Mouse (Mus musculus): Measurements from ENCODE around the gene 2310011J03Rik. TPM values are rescaled to one million over a fixed set of nuclear protein-coding genes. Genes with fewer than 3 reads are reported as not detected.
A peak's percentile ranks its signal among the peaks of the same experiment; 100 is the strongest.

The 2310011J03Rik gene
- polyA plus RNA-seq, 1 experiment from 2014 or later: 50.5 TPM

DNA sequence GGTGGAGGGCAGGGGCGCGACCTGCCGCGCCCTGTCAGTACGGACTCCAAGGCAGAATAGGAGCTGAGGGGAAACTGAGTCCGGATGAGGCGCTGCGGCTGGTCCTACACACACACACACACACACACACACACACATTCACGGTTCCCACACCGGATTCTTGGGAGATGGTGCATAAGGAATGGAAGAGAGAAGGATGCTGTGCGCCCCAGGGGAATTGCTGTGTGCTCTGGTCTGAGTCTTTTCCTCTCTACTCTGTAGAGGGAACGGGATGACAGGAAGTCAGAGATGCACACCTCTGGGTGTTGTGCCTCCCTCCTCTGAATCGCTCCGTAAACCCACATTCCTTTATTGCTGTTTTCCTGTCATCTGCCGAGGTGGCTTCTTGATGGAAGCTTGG, 21.0 kb downstream of the 2310011J03Rik start:
- Histone ChIP-seq H3K4me3 (replicated peaks) (peak overlapping the region; percentile 42), H3K27ac (no peak overlapping the region), H3K4me2 (peak overlapping the region; percentile 56), H3K36me3 (peaks cover 8% of the 10 kb centered on the region), H3K4me1 (replicated peaks) (peaks cover 31% of the 10 kb centered on the region), H3K27me3 (peaks cover 75% of the 10 kb centered on the region), H3K9me3 (no peaks in the 10 kb centered on the region), H3K9ac (replicated peaks) (peak overlapping the region; percentile 61)
- ATAC-seq (ENCODE audit: insufficient number of reproducible peaks, insufficient read depth, low FRiP score, low TSS enrichment, low read depth): no peak
- WGBS: 9% methylated on average over 15 of the region's 15 CpGs

DNA sequence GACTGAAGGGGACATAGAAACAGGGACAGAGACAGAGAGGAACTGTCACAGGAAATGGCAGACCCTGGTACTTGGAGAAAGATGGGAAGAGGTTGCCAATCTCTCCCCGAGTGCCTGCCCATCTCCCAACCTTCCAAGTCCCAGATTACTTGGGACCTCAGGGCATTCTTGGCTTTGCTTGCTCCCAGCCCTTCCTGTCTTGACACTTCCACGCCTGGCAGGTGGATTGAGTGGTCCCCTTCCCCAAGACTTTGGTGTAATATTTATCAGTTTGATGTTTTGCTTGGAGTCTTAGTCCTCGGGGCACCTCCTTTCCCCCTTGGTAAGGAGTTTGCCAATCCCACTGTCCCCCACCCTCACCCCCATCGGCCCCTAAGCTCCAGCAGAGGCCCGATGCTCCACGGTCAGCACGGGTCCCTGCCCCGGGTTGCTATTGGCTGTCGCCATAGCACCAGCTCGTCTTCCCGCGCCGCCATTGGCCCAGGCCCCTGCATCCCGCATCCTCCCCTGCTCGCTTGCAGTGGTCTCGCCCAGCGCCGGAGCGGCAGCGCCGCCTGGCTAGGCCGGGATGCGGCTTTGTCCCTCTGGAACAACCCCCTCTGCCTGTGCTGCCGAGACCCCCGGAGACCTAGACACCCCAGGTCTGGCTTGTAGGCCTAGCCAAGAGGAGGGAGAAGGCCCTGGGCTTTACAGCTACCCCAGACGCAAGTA, 21.6 kb downstream of the 2310011J03Rik start:
- Histone ChIP-seq H3K27me3 (peaks cover 70% of the 10 kb centered on the region), H3K36me3 (peaks cover 14% of the 10 kb centered on the region), H3K9ac (replicated peaks) (peak overlapping the region; percentile 61), H3K27ac (no peak overlapping the region), H3K4me3 (replicated peaks) (peak overlapping the region; percentile 42), H3K9me3 (no peaks in the 10 kb centered on the region), H3K4me2 (peak overlapping the region; percentile 56), H3K4me1 (replicated peaks) (peaks cover 32% of the 10 kb centered on the region)
- WGBS: 4% methylated on average over 26 of the region's 26 CpGs
- peak; percentile 79 for ATAC-seq (ENCODE audit: insufficient number of reproducible peaks, insufficient read depth, low FRiP score, low TSS enrichment, low read depth)

DNA sequence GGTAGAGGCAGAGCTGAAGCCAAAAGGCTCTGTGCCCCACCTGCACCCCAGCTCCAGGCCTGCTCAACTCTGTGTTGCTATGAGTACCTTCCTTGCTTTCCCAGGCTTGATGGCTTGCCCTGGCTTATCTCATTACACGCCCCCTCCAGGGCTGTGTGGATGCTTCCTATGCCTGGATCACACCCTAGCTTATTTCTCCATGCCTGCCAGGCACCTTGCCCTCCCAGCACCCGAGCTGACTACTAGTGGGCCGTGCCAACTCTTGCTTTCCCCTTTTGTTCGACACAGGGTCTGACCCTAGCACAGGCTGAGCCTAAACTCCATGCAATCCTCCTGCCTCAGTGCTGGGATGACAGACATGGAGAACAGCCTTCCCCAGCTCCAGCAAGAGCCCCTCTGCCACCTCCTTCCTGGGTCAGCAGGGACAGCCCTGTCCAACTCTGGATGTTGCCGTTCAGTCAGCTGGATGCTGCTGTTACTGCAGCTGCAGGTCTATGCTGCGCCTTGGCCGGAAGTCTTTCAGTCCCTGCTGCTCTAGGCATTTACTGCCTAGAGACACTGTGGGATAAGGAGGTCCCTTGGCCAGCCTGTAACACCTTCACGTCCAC, 22.7 kb downstream of the 2310011J03Rik start:
- H3K36me3 ChIP-seq: peaks cover 19% of the 10 kb centered on the region
- H3K4me2 ChIP-seq: no peak overlapping the region
- H3K4me3 ChIP-seq (replicated peaks): no peak overlapping the region
- H3K27me3 ChIP-seq: peaks cover 60% of the 10 kb centered on the region
- no peak for ATAC-seq (ENCODE audit: insufficient number of reproducible peaks, insufficient read depth, low FRiP score, low TSS enrichment, low read depth)
- H3K9ac ChIP-seq (replicated peaks): no peak overlapping the region
- H3K4me1 ChIP-seq (replicated peaks): peaks cover 39% of the 10 kb centered on the region
- H3K27ac ChIP-seq: no peak overlapping the region
- no peaks in the 10 kb centered on the region for H3K9me3 ChIP-seq
- WGBS: 71% methylated on average over 8 of the region's 8 CpGs

DNA sequence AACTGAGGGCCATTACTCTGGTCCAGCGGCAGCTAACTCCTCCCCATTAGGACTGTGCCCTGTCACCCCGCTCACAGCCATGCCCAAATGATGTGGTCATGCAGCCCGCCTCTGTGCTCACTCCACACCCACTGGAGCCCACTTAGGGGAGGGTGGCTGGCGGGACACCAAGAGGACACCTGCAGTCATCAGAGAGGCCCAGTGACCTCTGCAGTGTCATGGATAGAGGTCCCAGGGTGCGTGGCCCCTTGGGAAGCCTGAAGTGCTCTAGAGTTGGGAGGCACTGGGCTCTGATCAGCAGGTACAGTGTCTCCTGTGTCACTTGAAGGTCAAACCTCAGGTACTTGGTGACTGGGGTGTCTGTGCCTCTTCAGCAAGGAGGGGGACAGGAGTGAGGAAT, 23.5 kb downstream of the 2310011J03Rik start:
- no peak overlapping the region for H3K4me3 ChIP-seq (replicated peaks)
- peak overlapping the region; percentile 74 for H3K4me2 ChIP-seq
- H3K4me1 ChIP-seq (replicated peaks): peaks cover 39% of the 10 kb centered on the region
- 73% methylated on average over 5 of the region's 5 CpGs for WGBS
- no peaks in the 10 kb centered on the region for H3K9me3 ChIP-seq
- peaks cover 19% of the 10 kb centered on the region for H3K36me3 ChIP-seq
- peaks cover 52% of the 10 kb centered on the region for H3K27me3 ChIP-seq
- no peak overlapping the region; the same call in 1 of the 2 replicates for H3K9ac ChIP-seq (replicated peaks)
- no peak overlapping the region for H3K27ac ChIP-seq
- ATAC-seq (ENCODE audit: insufficient number of reproducible peaks, insufficient read depth, low FRiP score, low TSS enrichment, low read depth): no peak

DNA sequence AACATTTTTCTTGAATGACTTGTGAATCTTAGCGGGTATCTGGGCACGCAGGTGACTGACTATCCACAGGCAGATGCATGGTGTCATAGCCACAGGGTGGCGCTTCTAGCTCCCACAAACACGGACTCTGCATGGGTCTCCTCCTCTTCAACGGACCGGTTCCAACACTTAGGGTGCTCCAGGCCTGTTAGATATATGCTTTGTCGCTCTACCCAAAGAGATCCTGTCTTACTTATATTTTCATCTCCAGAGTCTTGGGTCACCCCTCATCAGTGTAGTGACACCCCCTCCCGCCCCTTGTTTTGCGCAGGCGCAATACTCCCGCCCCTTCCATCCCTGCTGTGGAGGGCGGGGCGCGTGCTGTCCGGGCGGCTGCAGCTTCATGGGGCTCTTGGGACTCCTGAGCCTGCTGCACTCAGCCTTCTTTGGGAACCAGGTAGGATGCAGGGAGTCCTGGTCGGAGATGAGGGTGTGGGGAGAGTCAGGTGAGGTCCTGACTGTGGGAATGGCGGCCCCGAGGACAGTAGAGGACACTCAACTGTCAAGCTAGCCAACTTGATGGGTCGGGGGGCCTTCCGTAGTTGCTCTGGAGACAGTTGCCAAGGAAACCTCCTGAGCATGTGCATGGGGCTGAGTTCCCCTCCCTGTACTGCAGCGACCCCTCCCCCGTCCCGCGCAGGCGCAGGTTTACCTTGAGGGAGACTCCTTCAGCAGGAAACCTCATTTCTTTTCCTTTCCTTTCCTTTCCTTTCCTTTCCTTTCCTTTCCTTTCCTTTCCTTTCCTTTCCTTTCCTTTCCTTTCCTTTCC, 24.5 kb downstream of the 2310011J03Rik start, which contains the start of gene Apc2:
Gene Apc2 (plus strand): TSS at position 360 of the 808 bp plus-strand sequence.
- Histone ChIP-seq H3K27ac (peak within 1 kb of the TSS; percentile 65), H3K9ac (replicated peaks) (peak within 1 kb of the TSS; percentile 57), H3K27me3 (peaks cover 42% of the 10 kb centered on the region), H3K36me3 (peaks cover 19% of the 10 kb centered on the region), H3K4me1 (replicated peaks) (peaks cover 40% of the 10 kb centered on the region), H3K9me3 (no peaks in the 10 kb centered on the region), H3K4me3 (replicated peaks) (peak within 1 kb of the TSS; percentile 41), H3K4me2 (peak within 1 kb of the TSS; percentile 74)
- under 1% methylated on average over 26 of the region's 26 CpGs for WGBS
- peak; percentile 34; the same call in 1 of the 2 replicates for ATAC-seq (ENCODE audit: insufficient number of reproducible peaks, insufficient read depth, low FRiP score, low TSS enrichment, low read depth)

DNA sequence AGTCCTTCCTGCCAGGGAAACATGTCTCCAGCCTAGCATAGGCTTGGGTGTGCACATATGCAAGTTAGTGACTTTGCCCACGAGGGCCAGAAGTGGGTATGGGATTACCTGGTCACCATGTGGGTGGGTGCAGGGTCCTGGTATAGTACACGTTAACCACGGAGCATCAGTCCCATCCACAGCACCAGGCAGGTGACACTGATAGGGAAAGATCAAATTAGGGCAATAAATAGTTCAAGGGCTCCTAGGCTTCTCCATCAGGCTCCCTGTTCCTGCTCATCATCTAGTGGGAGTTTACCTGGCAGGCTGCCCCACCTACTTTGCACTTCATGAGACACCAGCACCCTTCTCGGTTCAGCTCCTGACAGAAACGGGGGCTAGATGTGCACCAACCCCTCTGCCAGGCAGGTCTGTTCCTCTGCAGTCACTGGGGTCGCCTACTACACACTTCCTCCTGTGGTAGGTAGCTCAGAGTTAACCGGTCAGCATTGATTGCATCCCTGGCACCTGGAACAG, 25.5 kb downstream of the 2310011J03Rik start:
- Histone ChIP-seq H3K4me2 (no peak overlapping the region), H3K27ac (peak overlapping the region; percentile 35), H3K36me3 (peaks cover 19% of the 10 kb centered on the region), H3K4me3 (replicated peaks) (no peak overlapping the region), H3K9me3 (no peaks in the 10 kb centered on the region), H3K27me3 (peaks cover 32% of the 10 kb centered on the region), H3K4me1 (replicated peaks) (peaks cover 40% of the 10 kb centered on the region), H3K9ac (replicated peaks) (no peak overlapping the region)
- WGBS: 43% methylated on average over 7 of the region's 7 CpGs
- ATAC-seq (ENCODE audit: insufficient number of reproducible peaks, insufficient read depth, low FRiP score, low TSS enrichment, low read depth): no peak

DNA sequence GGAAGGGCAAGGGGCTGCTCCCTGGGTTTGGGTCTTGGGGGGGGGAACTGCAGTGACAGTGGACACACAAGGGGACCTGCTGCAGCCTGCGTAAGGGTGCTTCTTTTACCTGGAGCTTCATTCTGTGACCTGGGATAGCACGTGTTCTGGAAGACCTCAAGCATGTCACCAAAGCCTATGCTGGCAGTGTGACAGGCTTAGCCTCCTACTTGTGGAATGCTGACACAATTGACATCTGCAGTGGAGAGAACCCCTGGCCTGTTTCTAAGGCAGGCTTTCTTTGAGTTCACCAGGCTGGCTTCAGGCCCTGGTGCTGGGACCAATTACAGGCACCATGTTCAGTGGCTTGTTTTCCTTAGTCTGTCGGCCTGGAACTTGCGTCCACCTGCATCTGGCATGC, 26.0 kb downstream of the 2310011J03Rik start:
- Histone ChIP-seq H3K4me3 (replicated peaks) (peak overlapping the region; percentile 97; the same call in 1 of the 2 replicates), H3K4me2 (no peak overlapping the region), H3K27me3 (peaks cover 27% of the 10 kb centered on the region), H3K27ac (peak overlapping the region; percentile 35), H3K4me1 (replicated peaks) (peaks cover 34% of the 10 kb centered on the region), H3K9me3 (no peaks in the 10 kb centered on the region), H3K36me3 (peaks cover 19% of the 10 kb centered on the region), H3K9ac (replicated peaks) (peak overlapping the region; percentile 19; the same call in 1 of the 2 replicates)
- no peak for ATAC-seq (ENCODE audit: insufficient number of reproducible peaks, insufficient read depth, low FRiP score, low TSS enrichment, low read depth)
- WGBS: 73% methylated on average over 4 of the region's 4 CpGs

DNA sequence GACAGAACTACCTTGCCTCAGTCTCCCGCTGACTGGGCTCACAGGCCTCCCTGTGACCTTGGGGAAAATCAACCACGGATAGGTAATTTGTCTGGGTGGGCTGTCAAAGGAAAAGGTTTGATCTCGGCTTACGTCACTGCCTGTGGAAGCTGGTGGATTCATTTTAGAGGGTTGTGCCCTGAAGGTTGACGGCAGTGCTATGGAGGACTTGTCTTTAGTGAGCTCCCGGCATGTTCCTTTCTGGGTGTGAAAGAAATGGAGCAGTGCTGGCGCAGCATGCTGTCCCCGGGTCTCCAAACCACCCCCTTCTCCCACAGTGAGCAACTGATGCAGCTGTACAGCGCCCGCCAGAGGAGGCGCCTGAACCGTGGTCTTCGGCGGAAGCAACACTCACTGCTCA, 27.0 kb downstream of the 2310011J03Rik start:
- peak overlapping the region; percentile 94 for H3K4me2 ChIP-seq
- H3K9ac ChIP-seq (replicated peaks): peak overlapping the region; percentile 99
- H3K4me1 ChIP-seq (replicated peaks): peaks cover 26% of the 10 kb centered on the region
- peaks cover 29% of the 10 kb centered on the region for H3K36me3 ChIP-seq
- 19% methylated on average over 14 of the region's 14 CpGs for WGBS
- no peaks in the 10 kb centered on the region for H3K9me3 ChIP-seq
- peak overlapping the region; percentile 97 for H3K4me3 ChIP-seq (replicated peaks)
- no peak for ATAC-seq (ENCODE audit: insufficient number of reproducible peaks, insufficient read depth, low FRiP score, low TSS enrichment, low read depth)
- H3K27me3 ChIP-seq: peaks cover 17% of the 10 kb centered on the region
- H3K27ac ChIP-seq: peak overlapping the region; percentile 93

DNA sequence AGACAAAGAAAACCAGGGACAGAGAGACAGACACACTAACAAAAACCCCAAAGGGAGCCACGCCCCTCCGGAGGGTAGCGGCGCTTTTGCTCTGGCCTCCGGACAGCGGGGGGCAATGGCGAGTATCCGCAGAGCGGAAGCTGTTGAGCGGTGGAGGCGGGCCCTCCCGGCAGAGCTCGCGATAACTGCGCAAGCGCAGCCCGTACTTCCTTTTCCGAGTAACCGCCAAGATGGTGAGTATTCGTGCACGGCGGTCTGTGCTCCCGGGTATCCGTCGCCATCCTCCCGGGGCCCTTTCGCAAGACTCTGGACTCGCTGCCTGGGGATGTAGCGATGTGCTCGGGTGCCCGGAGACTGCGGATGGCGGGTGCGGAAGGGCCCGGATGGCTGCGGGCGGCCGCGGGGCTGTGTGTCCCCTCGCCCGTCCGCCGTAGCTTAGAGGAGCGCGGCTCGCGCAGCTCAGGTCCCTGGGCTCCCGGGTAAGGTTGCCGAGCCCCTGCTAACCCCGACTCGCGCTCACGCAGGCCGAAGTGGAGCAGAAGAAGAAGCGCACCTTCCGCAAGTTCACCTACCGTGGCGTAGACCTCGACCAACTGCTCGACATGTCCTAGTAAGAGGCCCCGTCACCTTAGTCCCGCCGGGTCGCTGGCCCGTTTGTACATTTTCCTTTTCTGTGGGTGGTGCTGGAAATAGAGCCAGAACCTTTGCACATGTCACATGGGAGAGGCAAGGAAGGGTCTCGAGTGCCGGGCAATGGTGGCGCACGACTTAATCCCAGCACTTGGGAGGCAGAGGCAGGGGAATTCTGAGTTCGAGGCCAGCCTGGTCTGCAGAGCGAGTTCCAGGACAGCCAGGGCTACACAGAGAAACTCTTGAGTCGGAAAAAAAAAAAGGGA, 27.8 kb downstream of the 2310011J03Rik start, which contains the start of gene Rps15:
Gene Rps15 (plus strand): TSS at position 203 of the 896 bp plus-strand sequence.
- peak within 1 kb of the TSS; percentile 97 for H3K4me3 ChIP-seq (replicated peaks)
- peaks cover 8% of the 10 kb centered on the region for H3K27me3 ChIP-seq
- H3K9ac ChIP-seq (replicated peaks): peak within 1 kb of the TSS; percentile 99
- ATAC-seq (ENCODE audit: insufficient number of reproducible peaks, insufficient read depth, low FRiP score, low TSS enrichment, low read depth): peak; percentile 70
- H3K27ac ChIP-seq: peak within 1 kb of the TSS; percentile 93
- peaks cover 26% of the 10 kb centered on the region for H3K4me1 ChIP-seq (replicated peaks)
- peaks cover 36% of the 10 kb centered on the region for H3K36me3 ChIP-seq
- H3K9me3 ChIP-seq: no peaks in the 10 kb centered on the region
- under 1% methylated on average over 72 of the region's 72 CpGs for WGBS
- H3K4me2 ChIP-seq: peak within 1 kb of the TSS; percentile 94

DNA sequence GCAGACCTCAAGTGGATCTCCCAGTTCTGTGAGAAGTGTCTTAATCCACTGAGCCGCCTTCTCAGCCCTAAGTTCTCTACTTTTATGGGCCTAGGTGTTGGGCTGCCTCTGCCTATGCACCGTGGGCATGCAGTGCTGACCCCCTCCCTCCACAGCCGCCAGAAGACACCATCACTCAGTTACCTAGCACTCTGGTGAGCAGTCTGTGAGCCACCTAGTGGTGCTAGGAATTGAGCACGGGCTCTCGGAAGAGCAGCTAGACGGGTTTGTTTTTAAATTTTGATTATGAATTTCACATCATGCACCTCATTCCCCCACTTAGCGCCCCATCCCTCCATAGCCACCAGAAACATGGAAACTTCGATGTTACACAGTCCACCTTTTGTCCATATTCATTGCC, 31.7 kb downstream of the 2310011J03Rik start:
- ATAC-seq (ENCODE audit: insufficient number of reproducible peaks, insufficient read depth, low FRiP score, low TSS enrichment, low read depth): no peak
- Histone ChIP-seq H3K27ac (no peak overlapping the region), H3K4me2 (no peak overlapping the region), H3K4me3 (replicated peaks) (no peak overlapping the region), H3K9ac (replicated peaks) (no peak overlapping the region), H3K36me3 (peaks cover 60% of the 10 kb centered on the region), H3K9me3 (no peaks in the 10 kb centered on the region), H3K4me1 (replicated peaks) (peaks cover 10% of the 10 kb centered on the region), H3K27me3 (no peaks in the 10 kb centered on the region)
- 71% methylated on average over 8 of the region's 8 CpGs for WGBS

Data from limb, embryonic 12.5 days (tissue).